Mouse (Mus musculus) naive thymus-derived CD4-positive, alpha-beta T cell, adult 2 months (primary cell): ENCODE measurements at regions not wholly inside any gene's neighbourhood (a gene's known extent, or its start where the extent isn't known, plus 50 kb on each side); places are given as distances from the start of the nearest gene placed in this dataset.
A peak's percentile ranks its signal among the peaks of the same experiment; 100 is the strongest.

Experiments
- DNase-seq: peaks from one replicate; pipeline ENCODE4 v3.0.0-alpha.2; 2011; ENCODE audit warnings: low read depth

DNA sequence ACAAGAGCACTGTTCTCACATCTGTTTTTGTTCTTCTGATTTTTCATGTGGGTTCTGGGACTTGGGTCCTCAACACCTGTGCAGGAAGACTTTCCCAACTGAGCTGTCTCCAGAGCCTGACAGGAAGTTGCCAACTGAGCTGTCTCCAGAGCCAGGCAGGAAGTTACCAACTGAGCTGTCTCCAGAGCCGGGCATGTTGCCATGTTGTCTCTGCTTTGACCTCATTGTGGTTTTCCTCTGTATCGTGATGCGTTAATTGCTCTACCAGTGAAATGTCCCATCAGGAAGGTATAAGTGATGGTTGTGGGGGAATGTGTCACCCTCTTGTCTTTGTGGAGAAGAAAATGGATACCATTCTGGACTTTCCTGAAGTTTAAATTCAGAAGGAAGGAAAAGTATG, 54.4 kb upstream of the Olfm4 start:
- DNase-seq: no peak

DNA sequence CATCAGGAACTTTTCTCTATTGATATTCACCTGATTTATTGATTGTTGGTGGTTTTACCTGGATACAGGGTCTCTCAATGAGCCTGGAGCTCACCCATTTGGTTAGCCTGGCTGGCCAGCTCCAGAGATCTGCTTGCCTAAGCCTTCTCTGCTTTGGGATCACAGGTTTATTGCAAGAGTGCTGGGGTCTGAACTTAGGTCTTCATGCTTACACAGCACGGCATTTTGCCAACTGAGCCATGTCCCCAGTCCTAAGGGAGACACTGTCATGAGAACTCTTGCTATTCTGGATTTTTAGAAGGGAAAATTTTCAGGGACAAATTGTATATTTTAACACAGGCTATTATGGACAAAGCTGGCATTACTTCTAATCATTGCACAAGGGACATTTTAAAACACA, 56.7 kb upstream of the Olfm4 start:
- no peak for DNase-seq

DNA sequence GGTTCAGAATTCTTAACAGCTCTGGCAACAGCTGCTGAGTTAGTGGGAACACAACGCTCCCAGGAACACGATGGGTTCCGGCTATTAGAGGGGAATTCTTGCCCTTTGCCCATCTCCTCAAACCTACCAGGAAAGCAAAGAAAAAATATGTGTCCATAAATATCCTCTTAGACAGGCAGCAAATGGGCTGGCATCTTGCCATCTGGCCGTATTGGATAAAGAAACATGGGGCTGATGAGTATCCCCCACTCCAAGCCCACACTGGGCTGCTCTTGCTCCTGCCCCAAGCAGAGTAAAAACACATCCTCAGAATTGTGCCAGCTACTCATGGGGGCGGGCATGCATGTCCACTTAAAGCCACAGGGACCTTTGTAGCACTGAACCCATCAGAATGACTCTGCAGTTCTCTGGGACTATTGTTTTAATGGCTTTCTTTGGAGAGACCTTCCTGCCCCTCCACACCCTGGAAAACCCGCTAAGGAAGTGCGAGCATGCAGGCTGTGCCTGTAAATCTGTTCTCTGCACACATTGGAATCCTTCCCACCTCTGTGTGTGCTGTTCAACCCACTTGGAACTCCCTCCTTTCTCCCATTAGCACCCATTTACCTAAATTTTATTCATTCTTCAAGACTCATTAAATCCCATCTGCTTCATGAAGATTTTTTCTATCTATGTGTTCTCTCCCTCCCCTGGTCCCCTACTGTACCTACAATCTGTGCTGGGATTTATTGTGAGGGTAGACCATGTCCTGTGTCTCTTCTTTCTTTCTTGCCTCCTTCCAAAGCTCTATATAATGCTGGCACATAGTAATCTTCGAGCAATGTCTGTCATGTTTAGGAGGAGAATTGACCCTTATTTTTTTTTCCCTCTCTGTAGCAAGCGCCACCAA, 66.7 kb upstream of the Olfm4 start:
- DNase-seq: no peak

DNA sequence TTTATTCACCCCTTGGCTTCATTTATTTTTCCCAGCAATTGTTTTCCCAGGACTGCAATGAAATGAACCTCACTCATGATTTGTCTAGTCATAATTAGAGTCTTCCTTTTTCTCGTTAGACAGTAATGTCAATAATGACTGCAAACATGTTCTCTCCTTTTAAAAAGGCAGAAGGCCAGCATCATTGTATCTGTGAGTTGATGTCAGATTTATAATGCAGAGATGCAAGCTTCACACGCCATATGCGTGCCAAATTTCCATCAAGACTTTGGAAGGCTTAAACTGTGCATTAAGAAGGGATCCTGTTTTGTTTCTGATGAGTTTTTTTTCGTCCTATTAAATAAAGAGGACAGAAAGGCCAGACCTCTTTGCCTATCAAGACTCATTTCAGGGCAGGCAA, 68.9 kb upstream of the Olfm4 start:
- DNase-seq: no peak

DNA sequence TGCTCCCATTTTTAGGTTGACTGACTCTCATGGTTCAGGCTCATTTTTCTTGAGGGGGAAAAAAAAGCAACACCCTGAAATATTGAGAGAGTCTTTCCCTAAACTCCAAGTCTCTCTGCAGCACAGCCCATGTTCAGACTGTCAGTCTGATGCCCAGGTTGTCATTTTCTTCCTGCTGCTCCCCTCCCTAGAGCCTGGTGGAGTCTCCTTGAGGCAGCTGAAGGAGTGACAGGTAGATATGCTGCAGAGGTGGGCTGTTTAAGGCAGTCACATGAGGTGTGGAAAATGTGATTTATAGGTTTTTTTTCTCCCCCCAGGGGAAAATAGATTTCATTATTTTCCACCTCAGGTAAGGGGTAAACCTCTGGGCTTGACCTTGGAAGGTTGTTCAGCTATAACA, 70.6 kb upstream of the Olfm4 start:
- no peak for DNase-seq

DNA sequence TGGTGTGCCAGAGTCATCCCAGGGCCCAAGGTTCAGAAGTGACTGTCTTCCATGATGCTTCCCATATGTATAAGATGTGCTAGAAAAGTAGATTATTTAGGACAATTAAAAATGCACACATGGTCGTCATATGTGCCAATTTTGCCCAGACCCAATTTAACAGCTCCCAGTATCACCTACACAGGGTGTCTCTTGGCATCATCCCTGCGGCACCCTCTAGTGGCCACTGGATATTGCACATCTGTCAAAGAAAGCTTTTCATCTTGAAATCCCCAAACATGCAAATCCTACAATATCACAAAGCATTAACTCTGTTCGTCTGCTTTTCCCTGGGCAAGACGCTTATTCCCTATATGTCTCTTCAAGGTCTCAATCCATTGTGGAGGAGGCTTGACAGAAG, 71.3 kb upstream of the Olfm4 start:
- peak; percentile 1 for DNase-seq

DNA sequence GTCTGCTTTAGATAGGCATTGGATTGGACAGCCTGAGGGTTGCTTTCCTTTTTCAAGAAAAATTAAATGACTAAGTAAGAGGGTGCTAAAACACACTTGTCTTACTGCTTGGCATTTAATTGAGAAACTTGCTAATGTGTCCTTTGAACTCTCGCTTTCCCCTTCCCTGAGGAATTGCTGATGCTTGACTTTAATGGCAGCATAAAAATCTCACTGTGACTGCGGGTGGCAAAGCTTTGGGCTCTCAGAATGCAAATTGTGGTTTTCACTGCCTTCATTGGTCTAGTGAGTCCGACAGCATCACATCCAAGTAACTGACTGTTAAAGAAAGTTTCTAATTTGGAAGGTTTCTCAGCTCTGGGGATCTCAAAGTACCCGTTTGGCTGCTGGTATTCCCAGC, 76.1 kb upstream of the Olfm4 start:
- DNase-seq: no peak

DNA sequence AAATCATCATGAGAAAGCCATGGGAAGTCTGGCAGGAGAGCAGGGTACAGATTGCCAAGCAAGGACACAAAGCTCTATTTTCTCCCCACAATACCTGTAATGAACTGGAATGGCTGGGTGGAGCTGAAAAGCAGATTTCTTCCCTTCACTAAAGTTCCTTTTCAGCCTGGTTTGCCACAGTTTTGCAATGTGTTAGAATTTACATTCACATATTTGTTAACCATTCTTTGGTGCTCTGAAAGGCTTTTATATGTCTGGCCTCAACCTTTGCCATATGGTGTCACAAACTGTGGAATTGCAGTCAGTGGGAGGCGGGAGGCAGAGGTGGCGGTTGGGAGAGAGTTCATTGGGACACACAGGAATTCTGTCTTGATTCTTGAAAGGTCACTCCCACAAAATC, 78.3 kb upstream of the Olfm4 start:
- no peak for DNase-seq

DNA sequence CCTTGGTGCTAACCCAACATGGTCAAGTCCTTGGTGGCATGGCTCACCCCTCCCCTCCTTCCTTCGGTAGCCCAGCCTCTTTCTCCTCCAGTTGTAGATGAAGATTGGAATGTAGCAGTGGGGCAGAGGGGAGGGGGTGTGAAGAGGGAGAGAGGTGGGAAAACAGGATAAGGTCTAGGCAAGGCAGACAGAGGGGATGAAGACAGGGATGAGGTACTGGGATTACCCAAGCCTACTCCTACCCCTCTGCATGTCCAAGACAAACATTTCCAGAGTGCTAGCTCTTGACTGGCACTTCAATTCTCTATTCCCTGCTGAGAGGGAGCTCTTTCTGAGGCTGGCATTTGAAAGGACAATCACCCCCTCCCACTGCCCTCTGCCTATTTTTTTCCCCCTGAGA, 81.5 kb upstream of the Olfm4 start:
- no peak for DNase-seq

DNA sequence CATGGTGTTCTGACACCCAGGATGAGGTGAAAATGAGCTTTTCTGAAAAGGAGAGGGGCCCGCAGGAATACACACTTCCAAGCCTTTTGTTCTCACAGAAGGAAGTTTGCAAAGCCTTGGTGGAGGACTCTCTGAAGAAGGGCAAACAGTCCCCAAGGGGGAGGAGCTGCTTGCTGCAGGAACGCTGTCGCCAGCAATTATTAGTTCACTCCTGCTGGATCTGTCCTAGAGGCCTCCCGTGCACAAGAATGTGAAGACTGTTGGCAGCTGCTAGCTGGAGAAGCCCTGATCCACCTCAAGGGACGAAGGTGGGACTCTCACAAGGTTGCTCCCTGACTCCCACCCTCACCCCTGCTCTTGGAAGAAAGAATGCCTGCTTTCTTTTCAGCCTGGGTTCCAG, 85.6 kb upstream of the Olfm4 start:
- DNase-seq: no peak

DNA sequence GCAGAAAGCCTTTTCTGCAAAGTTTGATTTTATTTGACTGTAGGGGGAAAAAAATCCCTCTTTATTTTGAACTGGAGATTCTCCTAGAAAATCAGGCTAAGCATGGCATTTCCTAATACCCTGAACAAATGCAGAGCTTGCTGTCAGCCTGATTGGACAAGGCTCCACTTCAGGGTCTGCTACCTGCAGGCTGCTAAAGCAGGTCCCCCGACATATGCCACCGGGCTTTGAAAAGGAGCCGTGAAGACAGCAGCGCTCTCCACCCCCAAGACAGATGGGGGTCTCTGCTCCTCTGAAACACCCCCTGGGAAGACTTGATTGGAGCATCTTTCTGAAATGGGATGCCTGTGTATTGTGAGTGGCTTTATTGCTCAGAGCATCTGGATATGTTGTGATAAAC, 90.6 kb upstream of the Olfm4 start:
- no peak for DNase-seq

DNA sequence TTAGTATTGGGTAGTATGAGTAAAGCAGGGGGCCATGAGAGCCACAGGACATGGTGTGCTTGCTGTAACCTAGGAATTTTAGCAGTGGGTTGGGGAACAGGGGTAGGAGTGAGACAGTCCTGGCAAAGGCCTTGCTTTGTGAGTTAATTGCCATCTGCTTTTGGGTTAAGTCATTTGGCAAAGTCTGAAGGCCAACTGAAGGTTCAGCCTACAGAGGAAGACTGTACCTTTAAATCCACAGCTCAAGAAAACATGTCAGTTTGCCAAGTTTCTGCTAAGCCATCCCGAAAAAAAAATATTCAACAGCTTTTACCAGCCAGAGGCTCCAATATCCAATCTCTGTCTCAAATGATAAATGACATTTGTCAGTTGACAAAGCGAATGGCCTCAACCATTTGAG, 93.2 kb upstream of the Olfm4 start:
- DNase-seq: no peak

DNA sequence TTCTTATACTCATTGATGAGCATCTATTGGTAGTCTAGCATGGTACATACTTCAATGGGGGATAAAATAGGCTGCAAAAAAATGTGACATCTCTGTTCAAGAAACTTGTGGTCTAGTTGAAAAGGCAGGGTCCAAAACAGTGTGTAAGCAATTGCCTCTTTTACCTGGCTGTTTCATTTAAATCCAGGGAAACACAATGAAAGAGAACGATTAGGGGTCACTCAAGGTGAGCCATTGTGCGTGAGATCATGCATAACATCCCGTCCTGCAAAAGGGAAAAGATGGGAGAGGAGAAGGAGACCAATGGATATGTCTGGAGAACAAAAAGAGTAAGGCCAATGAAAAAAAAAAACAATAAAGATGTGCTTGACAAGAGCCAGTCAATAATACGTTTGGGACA, 93.6 kb upstream of the Olfm4 start:
- no peak for DNase-seq

DNA sequence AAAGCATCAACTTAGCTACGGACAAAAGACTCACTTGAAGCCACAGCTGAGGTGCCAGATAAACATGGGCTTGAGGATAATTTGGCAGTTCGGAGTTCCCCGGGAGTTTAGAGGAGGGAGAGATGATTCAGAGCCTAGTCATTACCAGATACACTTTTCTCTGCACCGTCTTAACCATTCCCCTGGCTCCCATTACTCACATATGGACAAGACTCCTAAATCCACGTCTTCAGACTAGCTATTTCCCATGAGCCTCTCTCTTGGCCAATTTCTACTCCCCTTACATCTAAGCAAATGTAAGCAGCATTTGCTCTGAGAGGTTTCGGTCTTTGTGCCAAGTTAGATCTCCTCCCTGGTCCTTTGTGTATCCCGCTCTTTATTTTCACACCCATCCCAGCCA, 100.4 kb upstream of the Olfm4 start:
- DNase-seq: no peak

DNA sequence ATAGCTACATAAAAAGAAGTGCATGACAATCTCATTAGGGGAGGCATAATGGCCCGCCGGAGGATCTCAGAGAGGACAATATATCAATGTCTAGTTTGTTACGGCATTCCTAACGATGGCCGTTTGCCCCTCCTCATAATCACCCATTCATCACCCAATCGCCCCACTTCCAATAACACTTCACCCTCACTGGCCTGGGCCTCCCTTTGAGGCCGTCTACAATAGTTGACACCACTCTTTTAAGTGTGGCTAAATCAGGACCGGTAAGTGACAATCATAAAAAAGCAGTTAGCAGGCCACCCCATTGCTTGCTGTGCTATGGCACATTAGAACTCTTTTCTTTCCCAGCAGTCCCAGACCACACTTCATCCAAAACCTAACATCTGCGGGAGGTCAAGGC, 102.2 kb upstream of the Olfm4 start:
- no peak for DNase-seq

DNA sequence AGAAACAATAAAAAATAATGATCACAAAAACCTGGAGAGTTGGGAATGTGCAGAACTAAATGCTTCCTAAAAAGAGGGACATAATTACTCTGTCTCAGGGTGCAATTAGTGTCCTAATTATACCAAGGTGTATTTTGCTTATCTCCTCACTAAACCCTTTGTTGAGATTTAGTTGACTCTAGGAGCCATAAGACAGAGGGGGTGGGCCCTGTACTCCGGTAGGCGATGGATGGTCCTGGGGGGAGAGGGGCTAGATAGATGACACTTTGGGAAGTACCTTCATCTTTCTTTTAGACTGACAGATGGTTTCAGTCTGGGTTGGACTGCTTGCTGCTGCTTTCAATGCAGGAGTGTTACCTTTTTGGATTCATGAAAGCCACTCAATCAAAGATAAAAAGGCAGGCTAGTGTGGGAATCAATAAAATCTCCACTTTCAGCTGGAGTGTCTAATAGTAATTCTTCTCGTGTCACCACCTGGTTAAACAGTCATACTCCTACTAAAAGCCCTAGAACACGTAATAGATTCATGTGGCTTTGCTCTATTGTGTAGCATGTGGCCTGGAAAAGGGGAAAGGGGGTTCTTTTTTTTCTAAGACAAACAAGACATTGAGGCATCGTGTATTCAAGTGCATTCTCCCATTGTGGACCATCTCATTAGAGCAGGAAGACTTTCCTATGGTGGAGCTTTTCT, 103.7 kb upstream of the Olfm4 start:
- no peak for DNase-seq

DNA sequence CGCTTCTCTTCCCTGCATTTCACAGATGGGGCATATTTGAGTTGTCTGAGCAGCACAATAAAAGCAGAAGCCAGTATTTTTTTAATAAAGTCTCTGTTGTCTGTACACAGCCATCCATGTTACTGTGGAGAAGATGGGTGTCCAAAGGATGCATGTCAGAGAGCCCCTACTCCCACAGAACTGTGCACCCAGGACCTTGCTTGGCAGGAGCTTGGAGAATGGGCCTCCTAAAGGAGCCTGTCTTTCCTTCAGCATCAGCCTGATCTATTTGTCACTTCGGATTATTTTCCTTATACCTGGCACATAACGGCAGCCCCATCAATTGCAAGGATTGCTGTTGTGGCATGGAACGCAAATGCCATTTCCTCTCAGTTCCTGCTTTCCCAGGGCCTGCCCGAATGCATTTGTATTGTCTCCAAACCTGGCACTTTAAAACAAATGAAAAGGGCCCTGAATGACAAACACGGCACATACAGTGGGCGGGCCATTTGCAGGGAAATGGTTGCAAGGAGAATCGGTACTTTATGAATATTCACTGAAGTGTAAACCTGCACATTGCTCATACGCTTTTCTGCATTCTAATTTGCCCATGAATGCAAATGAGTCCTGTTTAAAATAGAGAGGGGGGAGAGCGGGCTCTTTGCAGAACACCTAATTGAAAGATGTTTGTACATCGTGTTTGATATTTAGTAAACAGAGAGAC, 104.4 kb upstream of the Olfm4 start:
- no peak for DNase-seq

DNA sequence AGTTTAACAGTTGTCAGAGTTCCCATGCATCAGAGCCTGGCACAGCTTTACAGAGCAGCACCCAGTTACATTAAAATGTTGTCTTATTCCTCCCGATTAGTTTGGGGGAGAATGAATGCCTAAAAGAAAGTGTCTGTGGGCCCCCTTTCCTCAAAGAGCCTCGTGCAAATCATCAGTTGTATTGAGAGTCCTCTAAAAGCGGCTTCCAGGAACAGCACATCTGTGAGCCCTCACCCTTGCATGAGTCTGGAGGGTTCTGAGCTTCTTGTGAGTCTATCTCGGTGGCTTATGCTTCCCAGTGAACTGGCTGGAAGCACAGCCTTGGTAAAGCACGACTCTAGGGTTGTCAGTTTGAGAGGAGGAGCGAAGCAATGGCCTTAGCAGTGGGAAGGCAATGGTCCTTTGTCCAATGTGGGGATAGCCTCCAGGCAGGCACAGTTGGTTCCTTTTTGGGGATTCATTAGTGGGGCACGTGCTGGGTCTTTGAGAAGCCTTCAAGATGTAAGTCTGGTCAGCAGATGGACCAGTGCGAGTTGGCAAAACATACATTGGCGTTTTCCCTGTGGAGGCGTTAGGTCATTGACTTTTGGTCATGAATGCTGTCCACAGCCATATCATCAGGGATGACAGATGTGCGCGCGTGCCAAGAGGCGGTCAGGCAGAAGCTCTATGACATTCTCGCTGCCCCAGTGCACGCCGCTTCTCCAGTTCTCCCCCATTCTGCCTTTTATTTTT, 105.4 kb upstream of the Olfm4 start:
- DNase-seq: no peak

DNA sequence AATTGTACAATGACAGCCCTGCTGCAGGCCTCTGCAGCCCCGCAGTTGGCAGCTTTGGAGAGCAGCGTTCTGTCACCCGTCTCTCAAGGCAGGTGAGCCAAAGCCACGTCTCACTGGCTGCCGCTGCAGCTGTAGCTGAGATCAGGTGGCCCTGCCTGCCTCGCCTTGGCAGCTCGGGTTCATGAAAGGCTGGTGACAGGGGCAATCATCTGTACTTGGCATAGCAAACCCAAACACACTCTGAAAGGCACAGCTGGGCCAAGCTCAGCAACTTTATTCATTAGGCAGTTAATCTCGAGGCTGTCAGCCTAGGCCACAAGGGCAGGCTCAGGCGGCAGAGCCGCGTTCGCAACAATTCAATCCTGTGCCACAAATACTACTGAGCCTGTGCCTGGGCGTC, 102.0 kb upstream of the Pcdh8 start:
- DNase-seq: no peak

DNA sequence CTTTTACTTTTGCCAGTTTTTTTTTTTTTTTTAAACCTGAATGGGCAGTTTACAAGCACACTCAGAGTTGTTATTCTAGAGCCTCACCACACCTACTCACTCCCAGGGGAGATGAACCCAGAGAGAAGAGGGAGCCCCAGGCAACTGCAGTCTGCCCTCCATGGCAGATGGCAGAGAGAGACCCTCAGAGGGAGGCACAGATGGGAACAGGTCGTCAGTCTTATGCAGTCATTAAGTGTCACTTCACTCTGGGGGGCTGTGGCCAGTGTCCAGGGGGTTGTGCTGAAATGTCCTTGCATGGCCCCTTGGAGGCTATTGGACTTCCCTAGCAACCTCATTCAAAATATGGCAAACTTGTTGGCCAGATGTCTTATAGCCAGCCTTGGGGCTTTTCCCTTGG, 101.3 kb upstream of the Pcdh8 start:
- DNase-seq: no peak

DNA sequence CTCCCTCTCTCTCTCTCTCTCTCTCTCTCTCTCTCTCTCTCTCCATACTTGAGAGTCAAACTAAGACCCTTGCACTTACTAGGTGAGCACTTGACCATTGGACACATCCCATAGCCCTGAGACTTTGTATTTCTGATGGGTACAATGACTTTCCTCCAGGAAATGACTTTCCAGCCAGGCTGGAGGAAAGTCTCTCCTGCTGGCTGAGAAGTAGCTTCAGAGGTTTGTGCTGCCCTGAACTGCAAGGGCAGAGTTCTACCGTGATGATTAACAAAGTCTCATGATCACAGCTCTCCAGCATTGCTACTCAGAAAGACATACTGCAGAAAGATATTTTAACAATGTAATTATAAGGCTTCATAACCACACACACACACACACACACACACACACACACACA, 98.2 kb upstream of the Pcdh8 start:
- no peak for DNase-seq

DNA sequence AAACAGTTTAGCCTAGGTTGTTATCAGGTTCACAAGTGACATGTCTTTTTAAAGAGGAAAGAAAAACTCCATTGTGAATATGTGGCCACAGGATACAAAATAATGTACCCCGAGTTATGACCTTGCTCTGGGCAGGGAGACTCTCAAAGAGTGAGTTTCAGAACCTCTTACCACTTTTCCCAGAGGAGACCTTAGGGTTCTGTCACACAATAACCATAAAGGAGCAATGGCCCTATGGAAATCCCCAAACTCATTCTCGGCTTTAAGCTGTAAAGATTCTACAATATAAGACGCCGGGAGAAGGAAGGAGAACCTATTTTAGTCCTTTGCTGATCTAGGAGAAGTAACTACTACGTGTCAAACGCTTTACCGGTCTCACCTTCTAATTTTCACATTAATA, 85.1 kb upstream of the Pcdh8 start:
- DNase-seq: no peak

DNA sequence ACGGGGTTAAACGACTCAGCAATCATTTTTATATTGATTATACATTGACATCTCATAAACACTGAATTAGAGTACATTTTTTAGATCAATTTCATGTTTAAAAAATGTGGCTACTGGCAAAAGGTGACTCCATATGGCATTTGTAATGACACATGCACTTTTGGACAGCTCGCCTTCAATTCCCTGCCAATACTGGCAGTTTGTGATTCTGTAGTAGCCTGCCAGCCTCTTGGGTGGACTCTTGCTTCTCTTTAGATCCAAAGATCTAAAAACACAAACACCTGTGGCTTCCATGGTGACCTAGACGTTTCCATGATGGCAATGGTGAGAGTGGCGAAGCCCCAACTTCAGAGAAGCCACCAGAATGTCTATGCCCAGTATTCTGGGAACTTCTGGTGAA, 83.1 kb upstream of the Pcdh8 start:
- DNase-seq: no peak
